Comparison of ENCODE assay signal across 23 mouse cellular contexts in genomic region chr14:7974643-7975042, GRCm38 (mm10). TPM values are rescaled to one million over a fixed set of nuclear protein-coding genes. Genes with fewer than 3 reads are reported as not detected.
"Had no signal": no experiment of that assay in that cellular context is flagged by ENCODE, and none has a peak within 500 bp of the region (broad histone marks: within the 10 kb centered on the region; RNA-seq: fewer than 3 reads in every experiment).

No protein-coding gene starts in this region.

- H3K9me3 ChIP-seq: neural tube, embryonic 13.5 days; neural tube, embryonic 15.5 days; stomach, embryonic 15.5 days had no signal

- H3K4me2 ChIP-seq: neural tube, embryonic 13.5 days; neural tube, embryonic 15.5 days; stomach, embryonic 15.5 days had no signal

- DNase-seq: retina, postnatal 1 day; right cerebral cortex, postnatal 14 days; right cerebral cortex, postnatal 25 days; right cerebral cortex, postnatal 4 days; spleen, adult 18-20 months; thymus, adult 18-20 months; thymus, adult 2 months; thymus, postnatal 14 days; thymus, postnatal 25 days; thymus, postnatal 36 days; thymus, postnatal 4 days had no signal

- H3K4me3 ChIP-seq: neural tube, embryonic 13.5 days; neural tube, embryonic 15.5 days; stomach, embryonic 15.5 days had no signal

- H3K27ac ChIP-seq: neural tube, embryonic 13.5 days; neural tube, embryonic 15.5 days; stomach, embryonic 15.5 days; stomach, postnatal 0 days had no signal

- H3K36me3 ChIP-seq: neural tube, embryonic 13.5 days; neural tube, embryonic 15.5 days; stomach, embryonic 15.5 days had no signal

- H3K27me3 ChIP-seq: neural tube, embryonic 13.5 days; neural tube, embryonic 15.5 days; stomach, embryonic 15.5 days had no signal

- H3K4me1 ChIP-seq: neural tube, embryonic 13.5 days; neural tube, embryonic 15.5 days; stomach, embryonic 15.5 days had no signal

- H3K9ac ChIP-seq: neural tube, embryonic 13.5 days; neural tube, embryonic 15.5 days; stomach, embryonic 15.5 days had no signal

RNA-seq across cellular contexts. Expression of gene Gm45521, which starts 17.6 kb away (rescaled TPM):
- total RNA-seq: neutrophil, adult 5-6 weeks had no signal
- polyA plus RNA-seq: neural tube, embryonic 14.5 days; neural tube, embryonic 15.5 days; small intestine, adult 2 months; spleen, adult 2 months; stomach, embryonic 14.5 days; stomach, embryonic 15.5 days; stomach, embryonic 16.5 days; stomach, postnatal 0 days; thymus, adult 2 months; thymus, postnatal 0 days; urinary bladder, adult 2 months had no signal
